Mouse (Mus musculus) kidney, postnatal 10 days (tissue): ENCODE results near the gene Mllt6.
"Not testable (repeated sequence)": the region's sequence is repeated elsewhere in the genome, so short reads cannot be mapped to it uniquely, and the experiment has no call there.

Source experiments
- DNase-seq: peaks from one replicate; pipeline ENCODE4 v3.0.0; 2021; ENCODE audit warnings: mixed read lengths

The Mllt6 gene

GRCm38 (mm10) chr11:97697199-97697890 is 34.1 kb downstream of the Mllt6 start:
- DNase-seq: peak; percentile 33

DNA sequence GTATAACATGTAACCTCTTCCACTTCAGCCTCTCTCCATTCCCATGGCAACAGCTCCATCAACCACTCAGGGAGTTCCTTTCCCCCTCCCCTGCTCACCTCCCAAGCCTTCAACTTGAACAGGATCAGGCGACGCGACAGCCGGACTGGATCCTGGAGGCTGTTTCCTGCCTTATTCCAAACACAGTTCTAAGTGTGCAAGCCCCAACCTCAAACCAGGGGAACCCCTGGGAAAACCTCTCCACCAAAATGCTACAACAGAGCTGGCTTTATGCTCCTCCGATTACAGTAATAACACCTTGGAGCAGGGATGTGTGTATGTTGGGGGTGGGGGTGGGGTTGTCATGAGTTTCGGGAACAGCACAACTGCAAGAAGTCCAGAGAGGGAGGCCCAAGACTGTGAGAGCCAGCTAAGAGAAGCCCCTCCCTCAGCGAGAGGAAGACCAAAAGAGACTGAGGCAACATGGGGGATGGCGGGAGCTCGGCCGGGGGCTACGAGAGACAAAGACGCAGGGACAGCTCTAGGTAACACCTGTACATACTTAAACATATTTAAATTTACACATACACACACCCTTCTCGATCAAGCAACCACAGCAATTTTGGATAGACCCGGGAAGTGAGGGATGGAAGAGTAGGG is 34.8 kb downstream of the Mllt6 start:
- DNase-seq: peak; percentile 44

GRCm38 (mm10) chr11:97698741-97699611 is 35.8 kb downstream of the Mllt6 start:
- peak; percentile 91 for DNase-seq

GRCm38 (mm10) chr11:97699626-97700002 is 36.4 kb downstream of the Mllt6 start:
- peak; percentile 98 for DNase-seq

DNA sequence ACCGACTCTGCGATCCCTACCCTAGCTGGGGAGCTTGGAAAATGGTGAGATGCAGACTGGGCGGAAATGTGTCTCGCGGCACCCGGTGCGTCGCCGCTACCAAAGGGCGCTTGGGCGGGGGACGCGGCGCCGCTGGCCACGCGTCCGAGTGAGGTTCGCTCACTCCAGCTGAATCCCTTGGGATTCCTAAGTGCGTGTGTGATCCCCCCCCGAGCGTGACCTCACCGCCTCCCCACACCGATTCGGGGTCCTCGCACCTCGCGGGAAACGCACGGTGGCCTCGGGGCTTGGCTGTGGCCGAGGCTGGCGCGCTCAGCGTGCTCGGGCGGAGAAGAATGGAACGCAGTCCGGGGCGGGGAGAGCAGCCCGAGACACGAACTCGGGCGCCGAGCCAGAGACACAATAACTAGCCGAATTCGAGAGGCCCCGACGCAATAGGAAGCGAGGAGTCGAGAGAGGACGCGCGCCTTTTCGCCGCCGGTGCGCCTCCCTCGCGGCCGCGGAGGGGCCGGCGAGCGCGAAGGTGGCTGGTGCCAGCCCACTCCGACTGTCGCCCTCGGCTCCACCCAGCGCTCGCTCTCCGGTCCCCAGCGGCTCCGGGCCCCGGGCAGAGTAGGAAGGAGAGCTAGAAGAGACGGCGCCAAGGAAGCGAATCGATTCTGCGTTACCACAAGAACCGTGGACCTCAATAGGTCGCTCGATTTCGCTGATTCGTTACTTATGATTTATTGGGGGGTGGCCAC is 37.0 kb downstream of the Mllt6 start, which contains the start of gene Pcgf2:
Pcgf2 (minus strand) TSS at position 495 of the 743 bp plus-strand sequence.
- peak; percentile 92 for DNase-seq

- peak; percentile 65 for DNase-seq
These were observed 37.7 kb downstream of the Mllt6 start for GRCm38 (mm10) chr11:97700746-97701580.

DNA sequence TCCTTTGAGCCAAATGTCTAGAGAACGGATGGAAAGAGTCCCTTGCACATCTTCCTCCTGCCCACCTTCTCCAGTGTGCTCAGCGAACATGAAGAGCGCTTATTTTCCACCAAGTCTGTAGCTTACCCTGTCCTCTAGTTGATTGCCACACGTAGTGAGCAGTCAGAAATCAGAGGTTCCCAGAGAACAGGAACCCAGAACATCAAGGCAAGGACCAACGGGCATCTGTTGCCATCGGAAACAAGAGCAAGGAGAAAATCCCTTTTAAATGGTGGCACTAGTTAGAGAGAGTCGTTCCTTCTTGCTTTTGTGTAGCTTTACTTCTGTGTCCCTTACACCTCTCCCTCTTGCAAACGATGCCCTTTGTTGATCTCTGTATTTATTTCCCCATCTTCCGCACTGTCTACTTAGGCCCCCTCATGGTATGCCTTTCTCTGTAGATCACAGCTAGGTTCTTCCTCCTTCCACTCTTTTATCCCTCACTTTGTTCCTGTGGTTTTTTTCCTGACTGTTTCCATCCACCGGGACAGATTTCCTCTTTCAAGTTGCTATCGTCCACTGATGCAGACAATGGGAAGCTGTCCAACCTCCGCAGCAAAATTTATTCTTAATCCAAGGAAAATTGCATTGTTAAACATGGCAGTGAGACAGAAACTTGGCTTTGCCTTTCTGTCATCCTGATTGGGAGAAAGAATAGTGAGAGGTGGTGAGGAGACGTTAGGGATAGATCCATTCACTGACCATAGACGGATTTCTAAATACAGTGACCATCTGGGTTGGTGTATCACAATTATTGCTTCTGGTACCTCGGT is 38.6 kb downstream of the Mllt6 start:
- DNase-seq: no peak

- DNase-seq: peak; percentile 93
These were observed 39.2 kb downstream of the Mllt6 start for GRCm38 (mm10) chr11:97702393-97702745.

- peak; percentile 99 for DNase-seq
These were observed 40.0 kb downstream of the Mllt6 start, which contains the start of gene Psmb3 for GRCm38 (mm10) chr11:97703039-97703826. Psmb3 (plus strand) TSS chr11:97703399.

GRCm38 (mm10) chr11:97710067-97710466 is 46.9 kb downstream of the Mllt6 start:
- not testable (repeated sequence) for DNase-seq

GRCm38 (mm10) chr11:97711200-97711900 is 48.1 kb downstream of the Mllt6 start:
- no peak for DNase-seq

DNA sequence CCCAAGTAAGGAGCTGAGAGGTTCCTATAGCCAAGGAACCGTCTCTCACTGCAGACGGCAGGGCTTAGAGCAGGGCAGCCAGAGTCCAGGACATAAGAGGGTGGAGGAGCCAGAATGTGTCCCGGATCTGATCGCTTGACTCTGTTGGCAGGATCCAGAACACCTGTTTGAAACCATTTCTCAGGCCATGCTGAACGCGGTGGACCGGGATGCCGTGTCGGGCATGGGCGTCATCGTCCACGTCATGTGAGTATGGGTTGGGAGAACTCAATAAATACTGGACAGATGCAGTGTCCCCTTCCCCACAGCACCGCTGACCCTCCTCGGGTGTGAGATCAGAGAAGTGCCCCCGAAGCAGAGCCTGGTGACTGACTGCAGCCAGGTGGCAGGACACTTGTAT is 49.1 kb downstream of the Mllt6 start:
- DNase-seq: no peak

DNA sequence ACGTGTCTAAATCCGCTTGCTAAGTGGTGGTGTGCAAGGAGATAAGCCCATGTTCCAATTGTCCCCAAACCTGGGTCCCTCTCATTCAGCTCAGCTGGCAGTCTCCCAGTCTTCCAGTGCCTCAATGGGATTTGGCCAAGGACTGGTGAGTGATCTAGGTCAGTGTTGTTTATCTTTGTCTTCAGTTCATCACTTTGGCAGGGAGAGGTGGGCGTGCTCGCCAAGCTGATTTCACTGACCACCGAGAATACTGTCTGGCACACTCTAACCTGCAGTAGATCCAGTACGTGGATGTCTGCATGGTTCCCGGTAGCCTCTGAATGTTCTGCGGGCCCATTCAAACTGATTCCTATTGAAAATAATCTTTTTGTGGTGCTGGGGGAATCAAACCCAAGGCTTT is 50.7 kb downstream of the Mllt6 start:
- DNase-seq: no peak

DNA sequence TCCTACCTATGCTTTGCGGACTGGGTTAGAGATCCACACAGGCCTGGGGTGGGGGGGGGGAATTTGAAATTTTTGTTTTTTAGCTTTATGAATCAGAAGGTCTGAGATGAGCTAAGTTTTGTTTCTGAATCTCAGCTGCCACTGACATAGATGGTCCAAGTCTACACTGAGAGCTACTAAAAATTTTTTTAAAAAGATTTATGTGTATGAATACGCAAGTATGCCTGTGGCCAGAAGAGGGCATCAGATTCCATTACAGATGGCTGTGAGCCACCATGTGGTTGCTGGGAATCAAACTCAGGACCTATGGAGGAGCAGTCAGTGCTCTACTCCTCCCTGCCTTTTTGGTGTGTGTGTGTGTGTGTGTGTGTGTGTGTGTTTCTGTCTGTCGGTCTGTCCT is 51.1 kb downstream of the Mllt6 start:
- DNase-seq: no peak

DNA sequence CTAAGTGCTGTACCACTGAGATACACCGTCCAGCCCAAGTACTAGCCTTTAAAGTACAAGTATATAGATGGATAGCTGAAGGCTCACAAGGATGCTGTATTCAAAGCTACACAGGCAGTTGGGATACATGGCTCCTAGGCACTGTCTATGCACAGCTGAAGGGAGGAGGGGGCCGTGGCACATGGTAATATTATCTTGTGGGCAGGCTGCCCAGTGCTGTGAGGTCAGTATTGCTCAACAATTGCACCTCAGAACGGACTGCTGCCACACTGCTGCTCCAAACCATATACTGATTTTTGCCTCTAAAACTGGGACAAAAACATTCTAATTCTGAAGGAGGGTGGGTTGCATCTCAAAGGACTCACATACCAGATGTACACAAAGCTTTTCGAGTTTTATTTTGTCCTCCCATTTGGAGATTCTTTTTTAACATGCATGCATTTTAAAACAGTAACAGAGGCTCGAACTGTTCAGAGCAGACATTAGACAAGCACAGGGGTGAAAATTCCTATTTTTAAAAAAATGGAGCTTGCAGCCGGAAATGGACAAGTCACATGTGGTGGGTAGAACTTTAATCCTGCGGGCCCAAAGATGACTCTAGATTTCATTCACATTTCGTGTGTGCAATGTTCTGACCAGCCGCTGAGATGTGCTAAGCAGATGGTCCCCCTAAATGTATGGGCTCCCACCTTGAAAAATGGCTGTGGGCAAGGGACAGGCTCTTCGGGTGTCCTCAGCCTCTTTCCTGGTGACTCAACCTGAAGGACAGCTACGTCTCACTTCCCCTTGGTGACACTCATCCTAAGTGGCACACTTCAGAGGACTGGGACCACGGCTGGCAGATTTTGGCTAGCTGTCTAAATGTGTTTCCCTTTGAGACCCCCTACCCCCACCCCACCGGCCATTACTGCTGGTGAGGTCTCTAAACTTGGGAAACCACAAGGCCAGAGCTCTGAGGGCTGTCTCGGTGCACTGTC is 51.9 kb downstream of the Mllt6 start:
- DNase-seq: peak; percentile 35

DNA sequence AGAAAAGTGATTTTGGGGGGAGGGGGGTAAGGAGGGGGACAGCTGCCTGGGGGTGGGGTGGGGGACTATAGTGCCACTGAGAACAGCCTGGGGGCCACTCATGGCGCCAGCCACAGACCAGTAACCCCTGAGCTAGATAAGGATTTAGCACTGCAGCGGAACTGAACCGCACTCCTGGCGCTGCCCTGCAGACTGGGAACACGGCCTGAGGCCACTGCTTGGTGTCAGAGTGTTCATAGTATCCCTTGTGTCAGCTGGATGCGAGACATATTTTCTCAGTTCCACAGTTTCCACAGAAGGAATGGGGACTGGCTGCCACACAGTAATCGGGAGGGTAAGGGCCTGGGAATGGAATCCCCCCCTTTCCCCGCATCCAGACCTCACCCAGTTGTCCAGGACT is 52.8 kb downstream of the Mllt6 start:
- no peak for DNase-seq

DNA sequence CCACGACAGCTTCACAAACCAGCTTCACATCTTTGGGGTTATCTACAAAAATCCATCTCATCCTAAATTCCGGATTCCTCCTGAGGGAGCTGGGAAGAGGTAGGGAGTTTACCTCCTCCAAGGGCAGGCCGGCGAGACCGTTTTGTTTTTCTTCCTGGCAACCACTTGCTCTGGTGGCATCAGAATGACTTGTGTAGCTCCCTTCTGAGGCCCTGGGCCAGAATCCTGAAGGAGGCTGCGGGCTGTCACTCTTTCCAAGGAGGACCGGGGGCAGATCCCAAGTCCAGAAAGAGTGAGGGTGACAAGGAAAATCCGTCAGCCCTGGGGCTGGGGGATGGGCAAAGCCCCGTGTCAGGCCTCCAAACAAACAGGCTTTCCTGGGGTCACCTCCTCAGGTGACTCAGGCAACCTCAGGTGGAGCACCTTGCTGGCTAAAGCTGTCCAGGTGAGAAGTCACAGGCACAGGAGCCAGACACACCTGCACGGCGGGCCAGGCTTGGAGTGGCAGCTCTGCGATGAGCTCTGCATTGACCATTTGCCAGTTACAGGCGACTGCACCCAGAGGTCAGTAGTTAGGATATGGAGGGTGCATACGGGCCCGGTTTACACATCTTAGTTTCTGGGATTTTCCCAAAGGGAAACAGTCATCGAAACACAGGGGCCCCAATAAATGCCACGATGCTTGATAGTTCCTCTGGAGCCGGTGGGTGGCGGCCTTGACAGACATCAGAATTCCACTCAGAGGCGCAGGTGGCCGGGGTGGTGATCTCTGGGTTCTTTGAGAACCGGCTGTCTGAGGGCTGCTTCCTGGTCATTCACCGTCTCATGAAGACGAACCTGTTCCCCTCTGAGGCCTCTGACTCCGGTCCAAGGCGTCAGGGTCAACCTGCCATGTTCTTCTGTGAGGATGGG is 54.4 kb downstream of the Mllt6 start:
- no peak for DNase-seq
